Comparison of ENCODE assay signal across 18 mouse cellular contexts in genomic region chr12:84831648-84832047, GRCm38 (mm10). TPM values are rescaled to one million over a fixed set of nuclear protein-coding genes. Genes with fewer than 3 reads are reported as not detected.
A peak's percentile ranks its signal among the peaks of the same experiment; 100 is the strongest.
DNase-seq lines count a peak whose midpoint lies in the region; TF ChIP-seq lines count a peak whose summit lies in the region.
"Had no signal": no experiment of that assay in that cellular context is flagged by ENCODE, and none has a peak within 500 bp of the region (broad histone marks: within the 10 kb centered on the region; RNA-seq: fewer than 3 reads in every experiment).

No protein-coding gene starts in this region.

- no peak for TF ChIP-seq CTCF in gastrocnemius, adult 2 months (IDR thresholded peaks at IDR 0.05)

- H3K27ac ChIP-seq in gastrocnemius, adult 2 months = peak overlapping the region; percentile 67
- H3K27ac ChIP-seq: embryonic facial prominence, embryonic 13.5 days; embryonic facial prominence, embryonic 15.5 days; forebrain, embryonic 10.5 days; forebrain, embryonic 12.5 days had no signal

- H3K4me3 ChIP-seq in gastrocnemius, adult 2 months = no peak overlapping the region
- H3K4me3 ChIP-seq: embryonic facial prominence, embryonic 13.5 days; embryonic facial prominence, embryonic 15.5 days; erythroblast, embryonic 14.5 days; forebrain, embryonic 10.5 days; forebrain, embryonic 12.5 days had no signal

- peak; percentile 47 for DNase-seq in gastrocnemius, adult 2 months
- DNase-seq in gastrocnemius, postnatal 25 days = no peak
- DNase-seq in heart, postnatal 14 days = peak; percentile 25 to 41
- DNase-seq in heart, postnatal 36 days = no peak
- DNase-seq in left cerebral cortex, postnatal 4 days = peak; percentile 37
- DNase-seq in left cerebral cortex, postnatal 25 days (ENCODE audit: low spot score in 2 of 2) = no peak
- DNase-seq: adrenal gland, adult 2 months; adrenal gland, postnatal 10 days; adrenal gland, postnatal 25 days; cerebellum, adult 11 months; cerebellum, adult 9-10 months; embryo, embryonic 11 days had no signal

- intact Hi-C loops in gastrocnemius, adult 2 months (cut with DNase I) = no loop called here
- intact Hi-C loops in heart, postnatal 14 days (cut with DNase I) = no loop called here
- intact Hi-C loops in heart, postnatal 36 days (cut with DNase I) = no loop called here
- intact Hi-C loops in left cerebral cortex, postnatal 4 days (cut with DNase I) = no loop called here
- intact Hi-C loops in left cerebral cortex, postnatal 25 days (cut with DNase I) = no loop called here

RNA-seq across cellular contexts. Expression of gene Ltbp2, which starts 44.7 kb away (rescaled TPM):
- 1 to 10 TPM in 1 of 2 experiments, under 1 TPM in 1; 0.78 to 1.6 TPM for total RNA-seq in gastrocnemius, adult 2 months (2021)
- total RNA-seq in gastrocnemius, postnatal 25 days (2021) = 1 to 10 TPM; 1.3 to 1.6 TPM
- total RNA-seq in heart, postnatal 14 days (2021) = 1 to 10 TPM; 1.2 to 2.3 TPM
- total RNA-seq in heart, postnatal 36 days (2021) = 1 to 10 TPM; 1.4 to 1.9 TPM
- total RNA-seq in left cerebral cortex, postnatal 4 days (2021) = under 1 TPM; 0.42 to 0.54 TPM
- total RNA-seq in left cerebral cortex, postnatal 25 days (2021) = under 1 TPM; 0.32 to 0.60 TPM
- total RNA-seq: common myeloid progenitor, adult 5-6 weeks had no signal

RNA-seq across cellular contexts. Expression of gene Isca2, which starts 58.6 kb away (rescaled TPM):
- 10 to 100 TPM; 39.3 to 53.3 TPM for total RNA-seq in gastrocnemius, adult 2 months (2021)
- 10 to 100 TPM; 39.9 to 52.4 TPM for total RNA-seq in gastrocnemius, postnatal 25 days (2021)
- 10 to 100 TPM; 71.2 to 73.3 TPM for total RNA-seq in heart, postnatal 14 days (2021)
- total RNA-seq in heart, postnatal 36 days (2021) = 10 to 100 TPM; 78.2 to 81.0 TPM
- 10 to 100 TPM; 40.8 to 43.3 TPM for total RNA-seq in left cerebral cortex, postnatal 4 days (2021)
- total RNA-seq in left cerebral cortex, postnatal 25 days (2021) = 10 to 100 TPM; 51.5 to 61.1 TPM

RNA-seq across cellular contexts. Expression of gene Npc2, which starts 58.7 kb away (rescaled TPM):
- total RNA-seq in gastrocnemius, adult 2 months (2021) = 10 to 100 TPM; 13.2 to 18.0 TPM
- total RNA-seq in gastrocnemius, postnatal 25 days (2021) = 10 to 100 TPM; 13.8 to 20.0 TPM
- total RNA-seq in heart, postnatal 14 days (2021) = 10 to 100 TPM; 30.8 to 32.7 TPM
- 10 to 100 TPM; 29.9 to 30.0 TPM for total RNA-seq in heart, postnatal 36 days (2021)
- 10 to 100 TPM; 35.4 to 35.7 TPM for total RNA-seq in left cerebral cortex, postnatal 4 days (2021)
- 10 to 100 TPM; 27.3 to 32.2 TPM for total RNA-seq in left cerebral cortex, postnatal 25 days (2021)

Comparison
In these comparisons a context has a peak if more than half of its experiments do, and no peak if none do; other contexts are left out.
1. DNase-seq: peak in gastrocnemius, adult 2 months (single experiment), heart, postnatal 14 days (2 of 2) and left cerebral cortex, postnatal 4 days (single experiment); none in gastrocnemius, postnatal 25 days (single experiment), heart, postnatal 36 days (0 of 2) and left cerebral cortex, postnatal 25 days (0 of 2).